Mouse (Mus musculus) adrenal gland, postnatal 14 days (tissue): ENCODE data around the gene Mcpt1. TPM values are rescaled to one million over a fixed set of nuclear protein-coding genes. Genes with fewer than 3 reads are reported as not detected.
"Not testable (repeated sequence)": the region's sequence is repeated elsewhere in the genome, so short reads cannot be mapped to it uniquely, and the experiment has no call there.

Source experiments
- DNase-seq: peaks from one replicate; pipeline ENCODE4 v3.0.0; 2021; ENCODE audit warnings: mixed read lengths
- long read RNA-seq, 2 experiments: library from polyadenylated mRNA; stranded (forward); transcript quantifications; one replicate each; pipeline ENCODE4 v2.0.0; 2021
- total RNA-seq: library from RNA; stranded (reverse); gene quantifications from 2 replicates; pipeline ENCODE4 v1.2.3, GENCODE M21; 2021

Gene Mcpt1
- not detected in 2 replicates for total RNA-seq
- long read RNA-seq, experiment 1, result 0 reads
- long read RNA-seq, experiment 2, result 0 reads

DNA sequence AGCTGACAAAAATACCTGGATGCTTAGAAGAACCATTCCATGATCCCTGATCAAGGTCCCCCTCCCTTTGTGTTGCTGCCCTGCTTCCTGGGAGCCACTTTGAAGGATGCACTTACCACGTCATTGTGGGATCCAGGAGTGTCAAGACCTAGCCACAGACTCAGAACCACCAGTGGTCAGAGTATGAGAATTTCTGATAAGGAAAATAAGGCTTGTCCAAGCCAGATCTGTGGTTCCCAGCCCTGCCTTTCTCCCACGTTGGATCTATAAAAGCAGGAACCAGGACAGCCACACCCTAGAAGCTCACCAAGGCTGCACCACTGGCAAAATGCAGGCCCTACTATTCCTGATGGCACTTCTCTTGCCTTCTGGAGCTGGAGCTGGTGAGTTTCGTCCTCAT is at the start of gene Mcpt1:
TSS of gene Mcpt1 (plus strand) at position 301 of the 400 bp plus-strand sequence.
- not testable (repeated sequence) for DNase-seq

- not testable (repeated sequence) for DNase-seq
Measured at GRCm38 (mm10) chr14:55987464-55987863, 30.3 kb upstream of the Mcpt1 start.

GRCm38 (mm10) chr14:56013147-56013546 is 4.6 kb upstream of the Mcpt1 start:
- no peak for DNase-seq

DNA sequence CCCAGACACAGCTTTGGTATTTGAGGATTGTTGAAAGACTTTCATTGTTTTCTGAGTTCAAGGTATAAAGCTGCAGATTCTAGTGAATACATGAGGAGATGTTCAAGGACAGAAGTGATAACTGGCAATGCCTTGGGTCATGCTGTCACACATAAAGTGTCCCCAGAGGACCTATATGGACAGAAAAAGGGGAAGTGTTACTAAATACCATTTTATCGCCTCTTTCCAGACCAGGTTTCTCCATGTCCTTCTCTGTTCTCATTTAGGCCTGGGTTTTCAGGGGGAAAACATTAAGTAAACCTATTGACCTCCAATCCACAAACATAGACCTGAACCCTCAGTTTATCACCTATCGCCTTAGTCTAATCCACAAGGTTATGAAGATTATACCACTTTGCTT is 3.8 kb upstream of the Mcpt1 start:
- DNase-seq, result no peak

GRCm38 (mm10) chr14:56019446-56019845 is 1.7 kb downstream of the Mcpt1 start:
- DNase-seq, result no peak

- DNase-seq, result not testable (repeated sequence)
Measured at GRCm38 (mm10) chr14:56021305-56021704, 3.5 kb downstream of the Mcpt1 start.

DNA sequence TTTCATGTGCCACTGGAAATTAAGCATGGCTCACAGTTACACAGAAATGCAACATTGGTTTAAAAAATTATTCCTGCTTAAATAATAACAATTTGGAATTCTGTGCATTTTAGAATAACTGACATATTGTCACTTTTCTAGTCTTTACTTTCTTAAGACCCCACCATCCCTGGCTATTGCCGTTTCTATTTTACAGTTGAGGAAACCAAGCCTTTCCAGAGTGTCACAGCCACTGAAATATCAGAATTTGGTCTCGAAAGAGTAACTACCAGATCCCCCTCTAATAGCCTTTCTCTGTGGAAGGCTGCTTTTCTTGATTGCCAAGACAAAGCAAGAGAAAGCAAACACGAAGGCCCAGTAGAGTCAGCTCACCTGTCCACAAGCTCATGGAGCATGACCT is 12.6 kb downstream of the Mcpt1 start, which contains the start of gene Mcpt9:
TSS of gene Mcpt9 (minus strand) at position 101 of the 400 bp plus-strand sequence.
- DNase-seq, result not testable (repeated sequence)

DNA sequence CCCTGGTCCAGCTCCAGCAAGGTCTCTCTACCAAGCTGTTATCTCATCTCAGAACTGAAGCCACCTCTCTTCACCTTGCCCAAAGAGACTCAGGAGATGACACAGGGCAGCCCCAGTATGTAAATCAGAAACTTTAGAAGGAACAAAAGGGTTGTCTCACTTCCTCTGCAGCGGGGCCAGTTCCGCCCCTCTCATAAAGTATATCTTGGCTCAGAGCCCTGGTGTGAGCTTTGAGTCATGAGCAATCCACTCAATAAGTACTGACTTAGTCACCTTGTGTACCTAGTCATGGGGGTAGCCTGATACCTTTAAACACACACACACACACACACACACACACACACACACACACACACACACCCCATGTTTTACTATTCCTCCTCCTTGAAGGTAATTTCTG is 16.7 kb downstream of the Mcpt1 start:
- no peak for DNase-seq

DNA sequence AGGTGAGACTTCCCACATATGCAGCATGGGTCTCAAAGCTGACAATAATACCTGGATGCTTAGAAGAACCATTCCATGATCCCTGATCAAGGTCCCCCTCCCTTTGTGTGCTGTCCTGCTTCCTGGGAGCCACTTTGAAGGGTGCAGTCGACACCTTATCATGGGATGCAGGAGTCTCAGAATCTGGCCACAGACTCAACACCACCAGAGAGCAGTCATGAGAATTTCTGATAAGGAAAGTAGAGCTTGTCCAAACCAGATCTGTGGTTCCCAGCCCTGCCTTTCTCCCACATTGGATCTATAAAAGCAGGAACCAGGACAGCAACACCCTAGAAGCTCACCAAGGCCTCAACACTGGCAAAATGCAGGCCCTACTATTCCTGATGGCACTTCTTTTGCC is 24.0 kb downstream of the Mcpt1 start, which contains the start of gene Mcpt2:
TSS of gene Mcpt2 (plus strand) at position 250 of the 400 bp plus-strand sequence.
- not testable (repeated sequence) for DNase-seq

DNA sequence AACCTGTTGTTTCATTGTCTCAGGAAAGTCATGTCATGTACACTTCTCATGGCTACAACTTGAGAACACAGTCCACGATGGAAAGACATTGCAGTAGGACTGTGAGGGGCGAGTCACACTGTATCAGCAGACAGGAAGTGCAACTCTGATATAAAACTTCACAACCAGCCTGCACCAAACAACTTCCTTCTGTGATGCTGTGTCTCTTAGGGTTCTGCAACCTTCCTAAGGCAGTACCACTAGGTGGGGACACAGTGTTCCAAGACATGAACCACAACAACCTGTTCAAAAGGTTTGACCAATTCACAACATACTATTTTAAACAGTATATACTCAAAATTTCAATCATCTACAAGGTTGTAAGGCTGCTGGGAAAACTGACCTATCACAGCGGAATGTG is 37.6 kb downstream of the Mcpt1 start:
- DNase-seq, result no peak

DNA sequence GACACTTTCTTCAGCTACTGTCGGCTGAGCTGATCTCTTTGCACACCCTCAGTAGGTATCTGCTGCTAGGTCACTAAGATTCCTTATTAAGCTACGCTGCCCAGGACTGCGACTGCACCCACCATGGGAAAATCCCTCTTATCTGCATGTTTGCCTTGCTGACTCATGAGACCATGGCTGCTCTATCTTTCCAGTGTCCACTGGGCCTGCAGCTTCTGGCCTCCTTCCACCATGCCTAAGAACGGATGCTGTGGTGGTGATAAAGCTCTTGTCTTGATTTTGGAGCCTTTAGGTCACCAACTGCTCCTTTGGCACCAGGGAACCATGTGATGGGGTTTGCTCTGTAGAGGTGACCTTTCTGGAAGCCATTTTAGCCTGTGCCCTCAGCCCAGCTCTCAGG is 40.0 kb downstream of the Mcpt1 start:
- DNase-seq, result no peak

DNA sequence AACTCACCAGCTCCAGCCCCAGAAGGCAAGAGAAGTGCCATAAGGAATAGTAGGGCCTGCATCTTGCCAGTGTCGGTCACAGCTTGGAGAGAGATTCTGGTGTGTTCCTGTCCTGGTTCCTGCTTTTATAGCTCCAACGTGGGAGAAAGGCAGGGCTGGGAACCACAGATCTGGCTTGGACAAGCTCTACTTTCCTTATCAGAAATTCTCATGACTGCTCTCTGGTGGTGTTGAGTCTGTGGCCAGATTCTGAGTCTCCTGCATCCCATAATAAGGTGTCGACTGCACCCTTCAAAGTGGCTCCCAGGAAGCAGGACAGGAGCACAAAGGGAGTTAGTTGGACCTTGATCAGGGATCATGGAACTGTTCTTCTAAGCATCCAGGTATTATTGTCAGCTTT is 44.4 kb downstream of the Mcpt1 start, which contains the start of gene Mcpt4:
TSS of gene Mcpt4 (minus strand) at position 101 of the 400 bp plus-strand sequence.
- not testable (repeated sequence) for DNase-seq

Other genes starting within 250 kb of the Mcpt1 start
- 14.3 and 17.3 TPM in 2 replicates for gene Adcy4, start 233.9 kb upstream of the Mcpt1 start, total RNA-seq
- gene Ripk3, start 229.1 kb upstream of the Mcpt1 start, total RNA-seq, result 5.2 and 7.8 TPM in 2 replicates
- gene Nfatc4, start 194.8 kb upstream of the Mcpt1 start, total RNA-seq, result 23.8 and 31.2 TPM in 2 replicates
- gene Nynrin, start 164.0 kb upstream of the Mcpt1 start, total RNA-seq, result 14.1 and 18.8 TPM in 2 replicates
- gene Cbln3, start 133.6 kb upstream of the Mcpt1 start, total RNA-seq, result 0.11 and 0.34 TPM in 2 replicates
- 19.2 and 23.8 TPM in 2 replicates for gene Khnyn, start 133.0 kb upstream of the Mcpt1 start, total RNA-seq
- 83.3 and 100 TPM in 2 replicates for gene Sdr39u1, start 117.7 kb upstream of the Mcpt1 start, total RNA-seq
- 4.3 and 5.9 TPM in 2 replicates for gene Cma1, start 73.3 kb upstream of the Mcpt1 start, total RNA-seq
- 0.70 TPM in 1 of 2 replicates, not detected in the other for gene Cma2, start 67.0 kb upstream of the Mcpt1 start, total RNA-seq
- gene Mcpt9, start 12.5 kb downstream of the Mcpt1 start, total RNA-seq, result not detected in 2 replicates
- not detected in 2 replicates for gene Mcpt2, start 24.1 kb downstream of the Mcpt1 start, total RNA-seq
- gene Mcpt4, start 44.3 kb downstream of the Mcpt1 start, total RNA-seq, result 2.7 and 3.3 TPM in 2 replicates
- 0.70 TPM in 1 of 2 replicates, not detected in the other for gene Mcpt8, start 67.3 kb downstream of the Mcpt1 start, total RNA-seq
- 0.64 TPM in 1 of 2 replicates, not detected in the other for gene Ctsg, start 84.6 kb downstream of the Mcpt1 start, total RNA-seq
- gene Gzme, start 102.7 kb downstream of the Mcpt1 start, total RNA-seq, result not detected in 2 replicates
- not detected in 2 replicates for gene Gzmd, start 114.6 kb downstream of the Mcpt1 start, total RNA-seq
- not detected in 2 replicates for gene Gzmg, start 141.6 kb downstream of the Mcpt1 start, total RNA-seq
- not detected in 2 replicates for gene Gzmn, start 156.6 kb downstream of the Mcpt1 start, total RNA-seq
- gene Gzmf, start 193.4 kb downstream of the Mcpt1 start, total RNA-seq, result not detected in 2 replicates
- gene Gzmc, start 216.7 kb downstream of the Mcpt1 start, total RNA-seq, result not detected in 2 replicates
- 0.22 TPM in 1 of 2 replicates, not detected in the other for gene Gzmb, start 244.3 kb downstream of the Mcpt1 start, total RNA-seq